Mouse (Mus musculus): Measurements from ENCODE around the gene Slc35c2. TPM values are rescaled to one million over a fixed set of nuclear protein-coding genes. Genes with fewer than 3 reads are reported as not detected.

Gene Slc35c2
- total RNA-seq, 1 experiment = 36.4 TPM

- DNase-seq (ENCODE audit: low read depth, low spot score) = no peak
- in situ Hi-C loops (cut with MboI; ENCODE audit: low sequenced_read_pairs in 2 of 2, unreplicated experiment in 2 of 2) = no loop called here
- no peak overlapping the region for H3K9ac ChIP-seq (ENCODE audit: insufficient read depth, low read depth, low read length, poor library complexity, severe bottlenecking)
- H3K9me3 ChIP-seq (ENCODE audit: control insufficient read depth, insufficient read depth, low read depth, low read length) = no peaks in the 10 kb centered on the region
- no peak overlapping the region for H3K27ac ChIP-seq (ENCODE audit: insufficient read depth, low read depth, low read length, poor library complexity, severe bottlenecking)
- no peak overlapping the region for H3K4me3 ChIP-seq (ENCODE audit: insufficient read depth in 1 of 2, low read depth in 1 of 2, low read length in 2 of 2, poor library complexity in 1 of 2, severe bottlenecking in 1 of 2)
- no peak for TF ChIP-seq CHD2 (IDR thresholded peaks at IDR 0.05; ENCODE audit: low read depth, low read length)
- TF ChIP-seq MAFK (IDR thresholded peaks at IDR 0.05; ENCODE audit: insufficient read depth, low read depth, low read length) = no peak
- no peak for TF ChIP-seq HCFC1 (IDR thresholded peaks at IDR 0.05; ENCODE audit: borderline replicate concordance, insufficient read depth, low read length)
- TF ChIP-seq ZC3H11A (IDR thresholded peaks at IDR 0.05; ENCODE audit: borderline replicate concordance, low read depth, low read length) = no peak
- TF ChIP-seq ZNF384 (IDR thresholded peaks at IDR 0.05; ENCODE audit: low read depth, low read length) = no peak
- H3K4me1 ChIP-seq (ENCODE audit: control insufficient read depth in 2 of 2, insufficient read depth in 2 of 2, low read length in 2 of 2, poor library complexity in 1 of 2) = no peaks in the 10 kb centered on the region
- H3K36me3 ChIP-seq (ENCODE audit: control insufficient read depth, insufficient read depth, low read length, poor library complexity, severe bottlenecking) = peaks cover 14% of the 10 kb centered on the region; the same call in 1 of the 2 replicates
Observed at GRCm38 (mm10) chr2:165303354-165304012, 15.8 kb upstream of the Slc35c2 start.

- no peak for TF ChIP-seq HCFC1 (IDR thresholded peaks at IDR 0.05; ENCODE audit: borderline replicate concordance, insufficient read depth, low read length)
- TF ChIP-seq ZNF384 (IDR thresholded peaks at IDR 0.05; ENCODE audit: low read depth, low read length) = no peak
- TF ChIP-seq MAFK (IDR thresholded peaks at IDR 0.05; ENCODE audit: insufficient read depth, low read depth, low read length) = no peak
- no peak for TF ChIP-seq CHD2 (IDR thresholded peaks at IDR 0.05; ENCODE audit: low read depth, low read length)
- no peak for TF ChIP-seq ZC3H11A (IDR thresholded peaks at IDR 0.05; ENCODE audit: borderline replicate concordance, low read depth, low read length)
- H3K27ac ChIP-seq (ENCODE audit: insufficient read depth, low read depth, low read length, poor library complexity, severe bottlenecking) = no peak overlapping the region
- in situ Hi-C loops (cut with MboI; ENCODE audit: low sequenced_read_pairs in 2 of 2, unreplicated experiment in 2 of 2) = no loop called here
- H3K4me3 ChIP-seq (ENCODE audit: insufficient read depth in 1 of 2, low read depth in 1 of 2, low read length in 2 of 2, poor library complexity in 1 of 2, severe bottlenecking in 1 of 2) = no peak overlapping the region
- H3K36me3 ChIP-seq (ENCODE audit: control insufficient read depth, insufficient read depth, low read length, poor library complexity, severe bottlenecking) = peaks cover 30% of the 10 kb centered on the region
- no peak for DNase-seq (ENCODE audit: low read depth, low spot score)
- H3K9me3 ChIP-seq (ENCODE audit: control insufficient read depth, insufficient read depth, low read depth, low read length) = no peaks in the 10 kb centered on the region
- no peak overlapping the region for H3K9ac ChIP-seq (ENCODE audit: insufficient read depth, low read depth, low read length, poor library complexity, severe bottlenecking)
- no peaks in the 10 kb centered on the region for H3K4me1 ChIP-seq (ENCODE audit: control insufficient read depth in 2 of 2, insufficient read depth in 2 of 2, low read length in 2 of 2, poor library complexity in 1 of 2)
Observed at GRCm38 (mm10) chr2:165301409-165301808, 13.7 kb upstream of the Slc35c2 start.

- in situ Hi-C loops (cut with MboI; ENCODE audit: low sequenced_read_pairs in 2 of 2, unreplicated experiment in 2 of 2) = no loop called here
- TF ChIP-seq ZC3H11A (IDR thresholded peaks at IDR 0.05; ENCODE audit: borderline replicate concordance, low read depth, low read length) (no peak), CHD2 (IDR thresholded peaks at IDR 0.05; ENCODE audit: low read depth, low read length) (no peak), MAFK (IDR thresholded peaks at IDR 0.05; ENCODE audit: insufficient read depth, low read depth, low read length) (no peak), HCFC1 (IDR thresholded peaks at IDR 0.05; ENCODE audit: borderline replicate concordance, insufficient read depth, low read length) (no peak)
- Histone ChIP-seq H3K36me3 (ENCODE audit: control insufficient read depth, insufficient read depth, low read length, poor library complexity, severe bottlenecking) (peaks cover 33% of the 10 kb centered on the region), H3K9ac (ENCODE audit: insufficient read depth, low read depth, low read length, poor library complexity, severe bottlenecking) (no peak overlapping the region), H3K9me3 (ENCODE audit: control insufficient read depth, insufficient read depth, low read depth, low read length) (no peaks in the 10 kb centered on the region), H3K4me3 (ENCODE audit: insufficient read depth in 1 of 2, low read depth in 1 of 2, low read length in 2 of 2, poor library complexity in 1 of 2, severe bottlenecking in 1 of 2) (no peak overlapping the region), H3K4me1 (ENCODE audit: control insufficient read depth in 2 of 2, insufficient read depth in 2 of 2, low read length in 2 of 2, poor library complexity in 1 of 2) (no peaks in the 10 kb centered on the region), H3K27ac (ENCODE audit: insufficient read depth, low read depth, low read length, poor library complexity, severe bottlenecking) (no peak overlapping the region)
- DNase-seq (ENCODE audit: low read depth, low spot score) = no peak
Observed at GRCm38 (mm10) chr2:165300885-165301284, 13.2 kb upstream of the Slc35c2 start.

- no peaks in the 10 kb centered on the region for H3K9me3 ChIP-seq (ENCODE audit: control insufficient read depth, insufficient read depth, low read depth, low read length)
- TF ChIP-seq HCFC1 (IDR thresholded peaks at IDR 0.05; ENCODE audit: borderline replicate concordance, insufficient read depth, low read length) (no peak), ZNF384 (IDR thresholded peaks at IDR 0.05; ENCODE audit: low read depth, low read length) (no peak), CHD2 (IDR thresholded peaks at IDR 0.05; ENCODE audit: low read depth, low read length) (no peak), ZC3H11A (IDR thresholded peaks at IDR 0.05; ENCODE audit: borderline replicate concordance, low read depth, low read length) (no peak), MAFK (IDR thresholded peaks at IDR 0.05; ENCODE audit: insufficient read depth, low read depth, low read length) (no peak)
- H3K4me3 ChIP-seq (ENCODE audit: insufficient read depth in 1 of 2, low read depth in 1 of 2, low read length in 2 of 2, poor library complexity in 1 of 2, severe bottlenecking in 1 of 2) = no peak overlapping the region
- no peak overlapping the region for H3K27ac ChIP-seq (ENCODE audit: insufficient read depth, low read depth, low read length, poor library complexity, severe bottlenecking)
- no peak overlapping the region for H3K9ac ChIP-seq (ENCODE audit: insufficient read depth, low read depth, low read length, poor library complexity, severe bottlenecking)
- in situ Hi-C loops (cut with MboI; ENCODE audit: low sequenced_read_pairs in 2 of 2, unreplicated experiment in 2 of 2) = no loop called here
- DNase-seq (ENCODE audit: low read depth, low spot score) = no peak
- H3K4me1 ChIP-seq (ENCODE audit: control insufficient read depth in 2 of 2, insufficient read depth in 2 of 2, low read length in 2 of 2, poor library complexity in 1 of 2) = no peaks in the 10 kb centered on the region
- H3K36me3 ChIP-seq (ENCODE audit: control insufficient read depth, insufficient read depth, low read length, poor library complexity, severe bottlenecking) = peaks cover 33% of the 10 kb centered on the region
Observed at GRCm38 (mm10) chr2:165300424-165300823, 12.8 kb upstream of the Slc35c2 start.
